Mouse (Mus musculus): Measurements from ENCODE around the gene Med12.
"Not testable (repeated sequence)": the region's sequence is repeated elsewhere in the genome, so short reads cannot be mapped to it uniquely, and the experiment has no call there.

Gene Med12

DNA sequence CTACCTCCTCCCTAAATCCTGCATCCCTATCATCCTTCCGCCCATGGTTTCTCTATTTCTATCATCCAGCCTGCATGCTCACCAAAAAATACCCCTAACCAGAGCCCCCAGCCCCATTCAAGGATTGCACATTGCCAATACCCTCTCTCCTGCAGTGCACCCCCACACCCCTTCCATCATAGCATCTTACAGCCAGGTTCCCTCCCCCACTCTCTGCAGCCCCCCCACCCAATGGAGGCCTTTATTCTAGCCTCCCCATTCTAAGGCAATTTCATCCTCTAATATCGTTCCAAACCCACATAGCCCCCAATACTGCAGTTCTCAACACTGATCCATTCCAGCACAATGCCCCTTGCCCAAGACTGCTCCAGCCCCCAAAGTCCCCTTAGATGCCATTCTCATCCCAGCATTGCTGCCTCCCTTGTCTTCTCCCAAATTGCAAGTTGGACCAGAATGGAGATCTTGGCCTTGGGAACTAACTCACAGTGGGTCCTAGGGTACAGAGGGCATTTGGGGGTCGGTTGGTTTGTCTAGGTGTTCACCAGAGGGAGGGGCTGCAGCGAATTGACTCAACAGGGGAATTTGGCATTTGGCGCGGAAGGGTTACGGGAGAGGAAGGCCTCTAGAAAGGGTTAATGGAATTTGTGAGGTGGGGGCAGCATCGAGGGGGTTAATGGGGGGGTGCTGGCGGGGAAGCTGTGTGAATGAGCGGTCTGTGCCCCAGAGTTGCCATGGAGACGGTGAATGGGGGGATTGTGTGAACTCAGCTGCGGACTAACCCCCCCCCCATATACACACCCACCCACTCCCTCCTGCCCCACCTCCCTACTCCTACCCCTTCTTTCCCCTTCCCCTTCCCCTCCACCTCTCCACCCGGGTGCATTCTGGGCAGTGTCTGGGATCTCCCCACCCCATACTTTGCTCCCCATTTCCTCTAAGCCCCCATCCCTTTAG lies 25.9 kb downstream of the Med12 start:
- DNase-seq (ENCODE audit: low read depth, low spot score): no peak

DNA sequence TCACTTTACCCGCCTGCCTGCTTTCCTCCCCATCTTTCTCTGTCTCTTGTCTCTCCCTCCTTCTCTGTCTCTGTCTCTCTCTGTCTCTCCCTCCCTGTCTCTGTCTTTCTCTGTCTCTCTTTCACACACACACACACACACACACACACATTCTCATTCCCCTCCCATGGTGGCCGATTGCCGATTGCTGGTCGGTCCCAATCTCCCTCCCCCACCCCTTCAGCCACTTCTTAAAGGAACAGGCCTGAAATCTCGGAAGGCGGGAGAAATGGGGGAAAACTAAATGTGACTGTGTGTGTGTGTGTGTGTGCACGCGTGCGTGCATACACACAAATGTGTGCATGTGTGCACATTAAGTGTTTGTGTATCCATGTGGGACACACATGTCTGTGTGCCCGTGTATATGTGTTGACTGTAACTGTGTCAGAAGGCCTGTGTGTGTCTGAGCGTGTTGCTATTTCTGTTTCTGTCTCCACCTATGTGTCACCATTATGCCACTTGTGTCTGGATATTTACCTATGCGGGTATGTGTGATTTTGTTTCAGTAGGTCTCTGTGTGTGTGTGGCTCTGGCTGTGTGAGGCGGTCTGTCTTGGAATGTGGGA lies 26.7 kb downstream of the Med12 start:
- DNase-seq (ENCODE audit: low read depth, low spot score): no peak

DNA sequence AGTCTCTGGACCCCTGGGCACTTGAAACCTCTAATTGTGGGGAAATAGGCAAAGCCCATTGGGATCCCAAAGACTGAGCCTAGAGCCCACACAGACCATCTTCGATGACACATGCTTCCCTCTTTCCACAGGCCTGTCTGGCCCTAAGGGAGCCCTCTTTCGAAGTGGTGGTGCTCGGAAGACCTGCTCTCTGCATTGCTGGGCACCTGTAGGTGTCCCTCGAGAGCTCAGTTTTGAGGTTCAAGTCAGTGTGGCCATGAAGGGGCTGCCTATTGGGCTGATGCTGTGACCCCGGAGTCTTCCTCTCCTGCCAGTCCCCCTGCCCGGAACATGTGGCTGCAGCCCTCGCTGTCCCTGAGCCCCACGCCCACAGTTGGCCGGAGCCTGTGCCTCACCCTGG lies 27.8 kb downstream of the Med12 start:
- DNase-seq (ENCODE audit: low read depth, low spot score): no peak

DNA sequence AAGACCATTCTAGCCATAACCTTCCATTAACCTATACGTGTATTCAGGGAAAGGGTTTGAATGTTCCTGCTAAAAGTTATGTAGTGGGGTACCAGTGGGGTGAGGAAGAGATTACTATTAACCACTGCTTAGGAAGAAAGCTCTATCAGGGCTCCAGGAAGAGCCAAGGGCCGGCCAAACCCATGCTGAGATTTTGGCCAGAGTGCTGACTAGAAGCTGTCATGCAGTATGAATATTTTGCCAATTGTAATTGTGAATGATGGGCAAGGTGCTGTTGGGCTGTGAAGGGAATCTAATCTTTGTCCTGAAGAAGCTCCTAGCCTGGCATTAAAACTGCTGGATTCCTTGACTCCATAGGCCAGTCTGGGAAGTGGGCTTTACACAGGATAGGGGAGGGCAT lies 30.8 kb downstream of the Med12 start:
- DNase-seq (ENCODE audit: low read depth, low spot score): no peak

DNA sequence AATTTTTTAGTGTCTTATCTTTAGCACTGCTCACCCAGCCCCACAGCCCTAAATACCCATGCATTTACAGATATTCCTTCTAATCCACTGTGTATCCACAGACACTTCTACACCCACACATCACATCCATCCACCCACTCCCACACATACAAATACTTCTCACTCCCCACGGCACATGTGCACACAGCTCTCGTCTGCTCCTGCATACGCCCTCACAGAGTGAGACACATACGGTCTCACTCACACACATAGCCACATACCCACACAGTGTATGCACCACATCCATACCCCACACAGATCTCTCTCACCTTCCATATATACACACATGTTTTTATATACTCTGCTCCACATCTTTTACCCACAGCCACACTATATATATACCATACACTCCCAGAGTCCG lies 35.5 kb downstream of the Med12 start:
- DNase-seq (ENCODE audit: low read depth, low spot score): no peak

DNA sequence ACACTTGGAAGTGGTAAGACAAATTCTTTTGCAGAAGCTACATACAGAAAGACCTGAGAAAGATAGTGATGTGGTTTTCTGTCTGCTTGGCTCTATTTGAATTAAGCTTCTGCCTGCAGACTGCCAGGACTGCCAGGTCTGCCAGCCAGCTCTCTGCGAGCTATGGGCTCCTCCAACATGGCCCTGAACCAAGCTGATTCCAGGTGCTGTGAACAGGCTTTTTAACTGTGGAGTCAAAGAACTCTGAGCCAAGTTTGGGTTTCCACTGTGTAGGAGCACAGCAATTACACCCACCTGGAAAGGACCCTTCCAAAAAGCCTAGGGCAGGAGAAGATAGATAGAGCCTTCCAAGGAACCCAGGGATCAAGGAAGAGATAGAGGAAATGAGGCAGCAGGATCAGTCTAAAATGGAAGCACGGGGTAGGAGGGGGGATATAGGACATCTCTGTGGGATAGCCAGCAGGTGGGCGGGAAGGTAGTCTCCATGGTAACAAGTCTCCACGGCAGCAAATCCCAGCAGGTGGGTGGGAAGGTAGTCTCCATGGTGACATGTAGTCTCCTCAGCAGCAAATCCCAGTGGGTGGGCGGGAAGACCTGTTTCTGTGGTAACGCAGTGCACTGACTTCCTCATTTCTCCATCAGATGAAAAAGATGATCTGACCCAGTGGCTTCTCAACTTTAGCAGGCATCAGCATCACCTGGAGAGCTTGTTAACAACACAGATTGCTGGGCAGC lies 40.0 kb downstream of the Med12 start:
- DNase-seq (ENCODE audit: low read depth, low spot score): no peak

DNA sequence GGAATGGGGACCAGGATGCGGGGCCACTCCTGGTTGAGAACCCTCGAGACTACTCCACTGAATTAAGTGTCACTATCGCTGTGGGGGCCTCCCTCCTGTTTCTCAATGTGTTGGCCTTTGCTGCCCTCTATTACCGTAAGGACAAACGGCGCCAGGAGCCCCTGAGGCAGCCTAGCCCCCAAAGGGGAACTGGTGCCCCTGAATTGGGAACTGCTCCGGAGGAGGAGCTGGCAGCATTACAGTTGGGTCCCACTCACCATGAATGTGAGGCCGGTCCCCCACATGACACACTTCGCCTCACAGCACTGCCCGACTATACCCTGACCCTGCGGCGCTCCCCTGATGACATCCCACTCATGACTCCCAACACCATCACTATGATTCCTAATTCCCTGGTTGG lies 45.9 kb downstream of the Med12 start:
- no peak for DNase-seq (ENCODE audit: low read depth, low spot score)

DNA sequence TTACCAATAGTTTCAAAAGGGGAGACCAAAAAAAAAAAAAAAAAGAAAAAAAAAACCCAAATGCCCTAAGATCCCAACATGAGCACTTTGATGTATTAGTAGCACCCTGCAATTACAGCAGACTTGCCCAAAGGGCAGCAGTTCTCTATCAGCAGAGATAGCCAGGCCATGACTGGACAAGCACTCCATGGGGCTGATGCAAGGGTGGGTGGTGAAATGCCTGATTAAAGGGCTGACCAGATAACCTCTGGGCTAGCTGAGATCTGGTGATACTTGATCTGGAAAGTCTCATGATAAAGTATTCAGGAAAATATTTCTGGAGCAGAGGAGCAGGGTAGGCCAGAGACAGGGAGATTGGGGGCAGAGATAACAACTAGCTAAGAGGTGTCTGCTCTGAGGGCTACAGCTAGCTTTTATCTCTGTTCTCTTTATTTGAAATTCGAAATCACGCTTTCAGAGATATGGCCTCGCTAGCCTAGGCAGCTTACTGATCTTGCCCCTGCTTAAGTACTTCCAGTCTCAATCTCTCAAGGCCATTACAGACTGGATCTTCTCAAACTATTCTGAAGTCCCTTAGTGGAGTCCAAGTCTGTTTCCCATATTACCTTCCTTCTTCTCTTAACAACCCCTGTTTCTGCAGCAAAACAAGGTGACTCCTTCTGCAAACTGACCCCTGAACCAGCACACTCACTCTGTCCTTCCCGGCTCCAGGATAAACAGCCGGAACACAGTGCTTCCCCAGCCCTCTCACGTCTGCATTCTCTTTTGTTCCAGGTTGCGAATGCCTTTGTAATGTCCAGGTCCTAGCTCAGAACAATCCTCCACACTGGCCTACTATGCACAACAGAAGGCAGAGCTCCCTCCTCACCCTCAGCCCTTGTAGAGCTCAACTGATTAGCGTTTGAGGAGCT lies 52.4 kb downstream of the Med12 start:
- no peak for DNase-seq (ENCODE audit: low read depth, low spot score)

DNA sequence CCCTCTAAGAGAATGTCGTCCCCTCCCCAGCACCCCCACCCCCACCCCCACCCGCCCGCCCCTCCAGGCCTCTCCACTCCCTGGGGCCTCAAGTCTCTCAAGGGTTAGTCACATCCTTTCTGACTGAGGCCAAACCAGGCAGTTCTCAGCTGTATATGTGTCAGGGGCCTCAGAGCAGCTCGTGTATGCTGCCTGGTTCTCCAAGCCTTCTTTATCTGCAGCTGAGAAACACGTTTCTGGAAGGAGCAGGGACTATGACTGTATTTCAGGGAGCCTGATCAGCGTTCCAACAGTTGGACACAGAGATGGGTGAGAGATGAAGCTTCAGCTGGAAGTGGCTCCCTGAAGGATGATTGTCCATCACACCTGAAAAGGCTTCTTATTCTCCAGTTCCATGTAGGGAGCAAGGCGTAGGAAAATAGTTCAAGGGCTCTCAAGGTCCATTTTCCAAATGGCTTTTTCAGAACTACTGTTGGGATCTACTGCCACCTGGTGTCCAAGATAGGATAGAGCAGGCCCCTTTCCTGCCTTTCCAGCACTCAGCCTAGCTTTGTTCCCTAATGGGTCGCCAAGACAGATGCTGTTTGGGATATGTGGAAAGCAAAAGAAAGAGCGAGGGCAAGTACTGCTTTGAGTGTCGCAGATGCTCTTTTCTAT lies 55.7 kb downstream of the Med12 start:
- DNase-seq (ENCODE audit: low read depth, low spot score): peak; percentile 35

DNA sequence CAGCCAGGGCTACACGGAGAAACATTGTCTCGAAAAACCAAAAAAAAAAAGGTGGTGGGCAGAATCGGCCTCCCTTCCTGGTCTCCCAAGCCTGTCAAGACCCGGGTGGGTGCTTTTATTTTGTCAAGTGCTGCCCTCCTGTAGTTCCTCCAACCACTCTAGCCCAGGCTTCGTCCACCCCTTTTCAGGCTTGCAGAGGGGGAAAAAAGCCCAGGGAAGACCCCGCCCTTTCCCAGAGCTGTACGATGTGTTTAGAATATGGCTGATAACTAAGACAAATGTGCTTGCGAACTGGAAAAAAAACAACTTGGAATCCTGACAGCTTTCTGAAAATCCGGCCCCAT lies 58.2 kb downstream of the Med12 start:
- no peak for DNase-seq (ENCODE audit: low read depth, low spot score)

DNA sequence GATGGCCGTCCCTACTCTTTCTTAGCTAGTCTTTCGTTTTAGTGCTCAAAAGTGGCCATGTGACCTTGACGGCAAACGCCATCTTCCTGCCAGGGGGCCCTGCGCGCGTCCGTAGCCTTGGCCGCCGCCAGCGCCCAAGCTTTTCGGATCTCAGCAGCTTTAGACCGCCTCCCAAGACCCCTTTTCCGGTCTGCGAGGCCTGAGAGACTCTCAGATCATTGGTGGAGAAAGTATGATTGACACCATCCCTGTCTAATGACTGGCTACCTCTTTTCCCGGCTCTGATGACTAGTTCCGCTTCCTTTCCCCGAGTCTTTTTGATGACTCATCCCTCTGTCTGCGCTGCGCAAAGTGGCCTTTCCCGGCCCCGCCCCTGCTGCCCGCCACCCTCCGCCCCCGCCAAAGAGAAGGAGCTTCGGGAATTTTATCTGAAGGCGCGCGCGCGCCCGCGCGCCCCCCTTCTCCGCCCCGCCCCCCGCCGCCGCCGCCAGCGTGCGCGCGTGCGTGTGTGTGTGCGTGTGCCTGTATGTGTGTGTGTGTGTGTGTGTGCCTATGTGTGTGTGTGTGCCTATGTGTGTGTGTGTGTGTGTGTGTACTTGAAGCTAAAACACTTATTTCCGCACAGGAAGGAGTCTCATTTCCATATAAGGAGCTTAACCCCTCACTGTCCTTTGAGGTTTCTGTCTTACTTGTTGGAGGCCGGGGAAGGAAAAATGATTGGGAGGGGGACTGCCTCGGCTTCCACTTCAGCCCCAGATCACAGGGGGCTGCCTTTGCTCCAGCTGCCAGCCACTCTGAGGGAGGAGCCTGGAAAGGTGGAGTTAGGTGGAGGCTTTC lies 58.8 kb downstream of the Med12 start:
- peak; percentile 92 for DNase-seq (ENCODE audit: low read depth, low spot score)

DNA sequence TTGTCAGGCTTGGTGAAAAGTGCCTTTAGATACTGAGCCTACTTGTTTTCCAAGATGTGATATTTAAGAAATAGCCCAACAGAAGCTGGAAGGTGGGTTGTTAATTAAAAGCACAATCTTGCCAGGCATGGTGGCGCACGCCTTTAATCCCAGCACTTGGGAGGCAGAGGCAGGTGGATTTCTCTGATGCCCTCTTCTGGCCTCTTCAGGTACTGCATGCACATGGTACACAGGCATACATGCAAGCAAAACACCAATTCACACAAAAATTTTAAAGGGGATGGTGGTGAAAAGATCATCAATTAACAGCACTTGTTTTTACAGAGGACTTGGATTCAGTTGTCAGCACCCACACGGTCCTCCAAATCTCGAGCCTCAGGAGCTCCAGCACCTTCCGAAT lies 60.8 kb downstream of the Med12 start:
- peak; percentile 58 for DNase-seq (ENCODE audit: low read depth, low spot score)

DNA sequence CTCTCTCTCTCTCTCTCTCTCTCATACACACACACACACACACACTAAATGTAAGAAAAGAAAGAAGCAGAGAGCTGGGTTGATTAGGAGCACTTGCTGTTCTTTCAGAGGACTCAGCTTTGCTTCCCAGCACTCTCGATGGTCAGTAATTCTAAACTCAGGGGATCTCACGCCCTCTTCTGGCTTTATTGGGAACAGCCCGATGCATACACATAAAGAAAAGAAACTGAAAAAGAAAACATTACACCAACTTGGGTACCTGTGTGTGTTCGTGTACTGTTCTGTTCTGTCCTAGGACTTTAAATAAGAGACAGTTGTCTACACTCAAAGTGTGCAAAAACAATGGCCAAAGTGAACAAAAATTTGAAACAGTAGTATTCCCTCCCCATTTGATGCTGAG lies 64.8 kb downstream of the Med12 start:
- peak; percentile 42 for DNase-seq (ENCODE audit: low read depth, low spot score)

DNA sequence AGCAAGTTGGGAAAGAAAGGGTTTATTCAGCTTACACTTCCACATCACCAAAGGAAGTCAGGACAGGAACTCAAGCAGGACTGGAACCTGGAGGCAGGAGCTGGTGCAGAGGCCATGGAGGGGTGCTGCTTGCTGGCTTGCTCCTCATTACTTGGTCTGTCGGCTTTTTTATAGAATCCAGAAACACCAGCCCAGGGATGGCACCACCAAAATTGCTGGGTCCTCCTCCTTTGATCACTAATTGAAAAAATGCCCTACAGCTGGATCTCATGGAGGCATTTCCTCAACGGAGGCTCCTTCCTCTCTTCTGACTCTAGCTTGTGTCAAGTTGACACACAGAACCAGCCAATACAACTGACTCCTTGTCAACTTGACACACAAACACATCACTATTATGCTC lies 69.0 kb downstream of the Med12 start:
- DNase-seq (ENCODE audit: low read depth, low spot score): not testable (repeated sequence)

DNA sequence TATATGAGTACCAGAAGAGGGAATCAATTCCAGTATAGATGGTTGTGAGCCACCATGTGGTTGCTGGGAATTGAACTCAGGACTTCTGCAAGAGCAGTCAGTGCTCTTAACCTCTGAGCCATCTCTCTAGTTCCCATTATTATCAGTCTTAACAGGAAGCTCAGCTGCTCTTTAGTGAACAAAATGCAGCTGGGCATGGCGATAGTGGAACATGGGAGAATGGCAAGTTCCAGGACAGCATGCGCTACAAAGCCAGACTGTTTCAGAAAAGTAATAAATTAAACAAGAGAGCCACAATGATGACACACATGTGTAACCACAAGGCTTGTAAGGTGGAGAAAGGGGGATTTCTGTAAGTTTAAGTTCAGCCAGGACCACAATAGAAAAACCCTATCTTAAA lies 71.6 kb downstream of the Med12 start:
- DNase-seq (ENCODE audit: low read depth, low spot score): no peak

DNA sequence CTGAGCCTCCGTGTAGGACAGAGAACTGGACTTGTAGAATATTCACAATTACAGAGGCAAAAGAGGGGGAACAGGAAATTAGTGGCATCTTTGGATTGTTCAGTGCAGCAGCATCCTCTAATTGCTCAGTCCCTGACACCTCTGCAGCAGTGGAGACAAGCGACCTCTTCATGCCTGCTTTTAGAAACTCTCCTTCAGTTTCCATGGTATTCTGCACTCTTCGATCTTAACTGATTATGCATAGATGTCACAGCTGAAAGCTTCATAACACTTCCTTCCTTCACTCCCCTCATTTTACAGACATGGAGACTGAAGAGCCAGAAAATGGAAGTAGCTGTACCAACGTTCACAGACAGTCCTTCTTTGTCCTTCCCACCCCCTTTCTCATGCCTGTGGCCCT lies 72.6 kb downstream of the Med12 start:
- DNase-seq (ENCODE audit: low read depth, low spot score): no peak
